Mouse (Mus musculus): ENCODE measurements at regions not wholly inside any gene's neighbourhood (a gene's known extent, or its start where the extent isn't known, plus 50 kb on each side); places are given as distances from the start of the nearest gene placed in this dataset.

- 29% methylated on average over 5 of the region's 5 CpGs for WGBS (ENCODE audit: insufficient replicate concordance)
- Histone ChIP-seq H3K27me3 (ENCODE audit: control insufficient read depth, insufficient read depth, low read length) (no peaks in the 10 kb centered on the region), H3K27ac (no peak overlapping the region), H3K4me2 (ENCODE audit: low read depth) (no peak overlapping the region), H3K9me3 (ENCODE audit: control insufficient read depth, low read length) (no peaks in the 10 kb centered on the region), H3K4me1 (replicated peaks; ENCODE audit: control insufficient read depth in 2 of 2, insufficient read depth in 2 of 2, low read length in 1 of 2) (peaks cover 0 to 8% of the 10 kb centered on the region in 2 experiments; a peak in 2 of 4 replicates), H3K4me3 (ENCODE audit: insufficient read depth in 1 of 2, low read depth in 2 of 2, low read length in 2 of 2) (no peak overlapping the region), H3K36me3 (replicated peaks; ENCODE audit: control insufficient read depth, insufficient read depth, low read depth) (no peaks in the 10 kb centered on the region), H3K9ac (replicated peaks) (no peak overlapping the region)
- TF ChIP-seq EP300 (IDR thresholded peaks at IDR 0.05; ENCODE audit: low read depth) (no peak), CTCF (IDR thresholded peaks at IDR 0.05; ENCODE audit: low read depth) (no peak)
- DNase-seq (ENCODE audit: low read depth in 3 of 3, low spot score in 3 of 3), result no peak
- ATAC-seq (ENCODE audit: insufficient read depth), result no peak
Measured at GRCm38 (mm10) chr16:25052428-25052827, 234.2 kb upstream of the Tprg start.

DNA sequence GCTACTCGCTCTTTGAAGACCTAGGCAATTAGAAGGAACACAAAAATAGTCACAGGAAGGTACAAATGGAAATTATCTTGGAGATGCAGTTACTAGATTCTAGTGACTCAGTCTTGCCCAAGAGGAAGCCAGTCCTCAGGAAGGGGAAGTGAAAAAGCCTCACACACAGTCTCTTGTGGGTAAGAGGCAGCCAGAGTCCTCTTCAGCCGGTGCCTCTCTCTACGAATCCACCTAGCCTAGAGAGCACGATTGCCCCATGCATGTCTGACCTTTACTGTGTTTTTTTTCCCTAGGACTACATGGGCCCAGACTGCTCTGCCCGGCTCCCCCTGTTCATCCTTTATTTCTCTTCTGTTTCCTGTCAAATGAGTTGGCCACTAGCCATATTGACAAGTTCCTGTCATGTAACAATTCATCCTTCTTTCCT, 233.7 kb upstream of the Tprg start:
- no peak overlapping the region for H3K4me3 ChIP-seq (ENCODE audit: insufficient read depth in 1 of 2, low read depth in 2 of 2, low read length in 2 of 2)
- 16% methylated on average over 5 of the region's 5 CpGs for WGBS (ENCODE audit: insufficient replicate concordance)
- H3K9me3 ChIP-seq (ENCODE audit: control insufficient read depth, low read length), result no peaks in the 10 kb centered on the region
- no peak overlapping the region for H3K4me2 ChIP-seq (ENCODE audit: low read depth)
- TF ChIP-seq CTCF (IDR thresholded peaks at IDR 0.05; ENCODE audit: low read depth) (no peak), EP300 (IDR thresholded peaks at IDR 0.05; ENCODE audit: low read depth) (no peak)
- peak in 2 of 3 experiments; percentile 14 to 38 for DNase-seq (ENCODE audit: low read depth in 3 of 3, low spot score in 3 of 3)
- H3K27me3 ChIP-seq (ENCODE audit: control insufficient read depth, insufficient read depth, low read length), result no peaks in the 10 kb centered on the region
- no peak overlapping the region for H3K27ac ChIP-seq
- H3K4me1 ChIP-seq (replicated peaks; ENCODE audit: control insufficient read depth in 2 of 2, insufficient read depth in 2 of 2, low read length in 1 of 2), result peaks cover 0 to 8% of the 10 kb centered on the region in 2 experiments; a peak in 2 of 4 replicates
- no peaks in the 10 kb centered on the region for H3K36me3 ChIP-seq (replicated peaks; ENCODE audit: control insufficient read depth, insufficient read depth, low read depth)
- no peak overlapping the region for H3K9ac ChIP-seq (replicated peaks)
- 0 out of 2 replicates have a peak, but pooled peaks have one; percentile 23 for ATAC-seq (ENCODE audit: insufficient read depth)

GRCm38 (mm10) chr16:25054304-25054703, 232.3 kb upstream of the Tprg start:
- DNase-seq (ENCODE audit: low read depth in 3 of 3, low spot score in 3 of 3) (no peak), ATAC-seq (ENCODE audit: insufficient read depth) (no peak)
- Histone ChIP-seq H3K27me3 (ENCODE audit: control insufficient read depth, insufficient read depth, low read length) (peaks cover 5% of the 10 kb centered on the region; the same call in 1 of the 2 replicates), H3K4me3 (ENCODE audit: insufficient read depth in 1 of 2, low read depth in 2 of 2, low read length in 2 of 2) (no peak overlapping the region), H3K4me2 (ENCODE audit: low read depth) (no peak overlapping the region), H3K9ac (replicated peaks) (no peak overlapping the region), H3K4me1 (replicated peaks; ENCODE audit: control insufficient read depth in 2 of 2, insufficient read depth in 2 of 2, low read length in 1 of 2) (peaks cover 0 to 10% of the 10 kb centered on the region in 2 experiments; a peak in 2 of 4 replicates), H3K36me3 (replicated peaks; ENCODE audit: control insufficient read depth, insufficient read depth, low read depth) (no peaks in the 10 kb centered on the region), H3K9me3 (ENCODE audit: control insufficient read depth, low read length) (no peaks in the 10 kb centered on the region), H3K27ac (no peak overlapping the region)
- TF ChIP-seq CTCF (IDR thresholded peaks at IDR 0.05; ENCODE audit: low read depth) (no peak), EP300 (IDR thresholded peaks at IDR 0.05; ENCODE audit: low read depth) (no peak)
- 48% methylated on average over 2 of the region's 2 CpGs for WGBS (ENCODE audit: insufficient replicate concordance)

- H3K4me1 ChIP-seq (replicated peaks; ENCODE audit: control insufficient read depth in 2 of 2, insufficient read depth in 2 of 2, low read length in 1 of 2), result peaks cover 0 to 13% of the 10 kb centered on the region in 2 experiments; a peak in 2 of 4 replicates
- no peak overlapping the region for H3K4me2 ChIP-seq (ENCODE audit: low read depth)
- DNase-seq (ENCODE audit: low read depth in 3 of 3, low spot score in 3 of 3), result no peak
- no peak for ATAC-seq (ENCODE audit: insufficient read depth)
- 61% methylated on average over 9 of the region's 9 CpGs for WGBS (ENCODE audit: insufficient replicate concordance)
- no peak overlapping the region for H3K27ac ChIP-seq
- no peaks in the 10 kb centered on the region for H3K36me3 ChIP-seq (replicated peaks; ENCODE audit: control insufficient read depth, insufficient read depth, low read depth)
- no peak overlapping the region for H3K4me3 ChIP-seq (ENCODE audit: insufficient read depth in 1 of 2, low read depth in 2 of 2, low read length in 2 of 2)
- peaks cover 9% of the 10 kb centered on the region for H3K27me3 ChIP-seq (ENCODE audit: control insufficient read depth, insufficient read depth, low read length)
- no peaks in the 10 kb centered on the region for H3K9me3 ChIP-seq (ENCODE audit: control insufficient read depth, low read length)
- TF ChIP-seq EP300 (IDR thresholded peaks at IDR 0.05; ENCODE audit: low read depth) (no peak), CTCF (IDR thresholded peaks at IDR 0.05; ENCODE audit: low read depth) (no peak)
- H3K9ac ChIP-seq (replicated peaks), result no peak overlapping the region
Measured at GRCm38 (mm10) chr16:25055376-25055775, 231.2 kb upstream of the Tprg start.

DNA sequence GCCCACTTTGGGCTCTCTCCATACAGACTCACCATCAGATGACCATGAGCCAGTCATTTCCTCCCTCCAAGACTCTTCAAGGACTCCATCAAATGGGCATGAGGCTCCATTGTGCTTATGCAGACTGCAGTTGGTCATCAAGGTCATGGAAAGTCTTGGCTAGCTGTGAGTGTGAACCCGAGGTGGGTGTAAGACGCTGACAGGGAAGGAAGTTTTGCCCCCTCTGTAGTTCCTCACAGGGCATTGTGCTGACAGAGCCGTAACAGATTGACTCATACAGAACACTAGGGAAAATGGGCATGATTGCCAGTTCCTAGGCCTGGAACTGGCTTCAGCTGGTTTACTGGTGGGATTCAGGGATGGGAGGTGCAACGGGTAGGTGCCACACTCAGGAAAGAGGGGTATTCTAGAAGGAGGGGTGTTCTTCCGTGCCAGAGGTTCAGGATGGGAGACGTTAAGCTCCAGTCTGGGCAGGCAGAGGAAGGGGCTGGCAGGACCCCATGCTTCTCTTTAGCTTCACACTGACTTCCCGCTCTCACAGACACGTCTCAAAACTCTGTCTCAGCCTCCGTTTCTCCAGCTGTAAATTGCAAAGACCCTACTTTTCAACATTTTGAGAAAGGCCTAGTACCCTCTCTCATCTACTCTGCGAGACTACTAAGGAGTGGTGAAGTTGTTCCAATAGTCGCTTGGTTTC, 228.4 kb upstream of the Tprg start:
- Histone ChIP-seq H3K9ac (replicated peaks) (no peak overlapping the region), H3K4me1 (replicated peaks; ENCODE audit: control insufficient read depth in 2 of 2, insufficient read depth in 2 of 2, low read length in 1 of 2) (peaks cover 0 to 10% of the 10 kb centered on the region in 2 experiments; a peak in 1 of 4 replicates), H3K4me2 (ENCODE audit: low read depth) (peak overlapping the region; percentile 54), H3K27me3 (ENCODE audit: control insufficient read depth, insufficient read depth, low read length) (peaks cover 9% of the 10 kb centered on the region), H3K4me3 (ENCODE audit: insufficient read depth in 1 of 2, low read depth in 2 of 2, low read length in 2 of 2) (peak overlapping the region in 1 of 2 experiments; percentile 20; a peak in 1 of 4 replicates), H3K9me3 (ENCODE audit: control insufficient read depth, low read length) (no peaks in the 10 kb centered on the region), H3K36me3 (replicated peaks; ENCODE audit: control insufficient read depth, insufficient read depth, low read depth) (no peaks in the 10 kb centered on the region), H3K27ac (no peak overlapping the region)
- 36% methylated on average over 11 of the region's 11 CpGs for WGBS (ENCODE audit: insufficient replicate concordance)
- DNase-seq (ENCODE audit: low read depth in 3 of 3, low spot score in 3 of 3), result no peak
- ATAC-seq (ENCODE audit: insufficient read depth), result no peak
- no peak for TF ChIP-seq EP300 (IDR thresholded peaks at IDR 0.05; ENCODE audit: low read depth)
- no peak for TF ChIP-seq CTCF (IDR thresholded peaks at IDR 0.05; ENCODE audit: low read depth)
